Mouse (Mus musculus) layer of hippocampus, adult 9-10 months (tissue): ENCODE measurements at regions not wholly inside any gene's neighbourhood (a gene's known extent, or its start where the extent isn't known, plus 50 kb on each side); places are given as distances from the start of the nearest gene placed in this dataset.

ENCODE experiments used
- DNase-seq: peaks from one replicate; pipeline ENCODE4 v3.0.0; 2022; ENCODE audit warnings: low spot score

- no peak for DNase-seq
These were observed 108.8 kb upstream of the Ctbp2 start for GRCm38 (mm10) chr7:133232889-133233441.

- no peak for DNase-seq
These were observed 106.7 kb upstream of the Ctbp2 start for GRCm38 (mm10) chr7:133230806-133231205.

- DNase-seq: no peak
These were observed 99.9 kb upstream of the Ctbp2 start for GRCm38 (mm10) chr7:133223948-133224652.

GRCm38 (mm10) chr7:133212328-133212727 is 88.2 kb upstream of the Ctbp2 start:
- no peak for DNase-seq

DNA sequence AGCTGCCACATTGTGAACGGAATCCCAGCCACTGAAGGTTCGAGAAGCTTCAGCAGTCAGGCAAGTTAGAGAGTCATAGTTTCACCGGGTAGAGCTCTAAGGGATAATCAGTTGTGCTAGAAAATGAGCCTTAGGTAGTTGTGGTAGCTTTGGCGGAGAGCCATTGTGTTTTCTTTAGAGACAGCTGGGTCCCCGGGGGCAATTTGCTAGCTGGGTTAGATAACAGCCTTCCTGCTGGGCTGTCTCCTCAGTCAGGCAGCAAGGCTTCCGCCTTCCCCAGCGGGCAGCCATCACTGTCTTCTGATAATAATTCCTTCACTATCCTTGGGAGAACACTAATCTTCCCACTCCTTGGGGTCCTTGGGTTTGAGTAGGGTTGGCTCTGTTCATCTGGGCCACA is 81.5 kb upstream of the Ctbp2 start:
- DNase-seq: no peak

GRCm38 (mm10) chr7:133204485-133204884 is 80.3 kb upstream of the Ctbp2 start:
- no peak for DNase-seq

- no peak for DNase-seq
These were observed 79.8 kb upstream of the Ctbp2 start for GRCm38 (mm10) chr7:133203933-133204332.

DNA sequence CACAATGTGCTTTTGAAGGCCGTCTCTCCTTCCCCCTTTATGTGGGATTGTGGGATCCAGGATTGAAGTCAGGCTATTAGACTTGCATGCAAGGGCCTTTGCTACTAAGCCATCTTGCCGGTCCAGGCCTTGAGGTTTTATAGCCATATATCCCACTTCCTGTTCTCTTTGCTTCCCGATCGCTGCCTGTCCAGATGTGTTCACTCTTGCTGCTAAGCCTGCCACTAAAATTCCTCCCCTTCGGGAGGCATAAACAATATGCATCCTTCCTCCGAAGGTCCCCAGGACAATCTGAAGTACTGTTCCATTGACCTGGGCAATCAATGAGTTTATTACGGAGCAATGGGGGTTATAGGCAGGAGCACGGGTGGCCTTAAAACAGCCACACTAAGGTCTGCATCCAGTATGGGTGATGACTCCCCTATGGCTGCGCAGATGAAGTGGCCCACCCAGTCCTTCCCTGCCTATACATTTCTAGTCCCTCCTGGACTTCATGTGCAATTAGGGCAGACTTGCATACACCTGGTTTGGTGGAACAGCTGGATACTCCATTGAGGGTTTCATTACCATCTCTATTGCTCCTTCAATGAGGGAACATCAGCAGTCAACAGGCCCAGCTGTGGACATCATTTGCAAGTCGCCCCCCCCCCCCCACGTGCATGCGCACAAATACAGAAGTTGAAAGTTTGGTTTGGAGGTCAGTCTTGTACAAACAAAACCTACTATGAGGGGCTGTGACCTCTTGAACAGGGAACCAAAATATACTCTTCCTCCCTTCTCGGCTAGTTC is 78.1 kb upstream of the Ctbp2 start:
- no peak for DNase-seq

DNA sequence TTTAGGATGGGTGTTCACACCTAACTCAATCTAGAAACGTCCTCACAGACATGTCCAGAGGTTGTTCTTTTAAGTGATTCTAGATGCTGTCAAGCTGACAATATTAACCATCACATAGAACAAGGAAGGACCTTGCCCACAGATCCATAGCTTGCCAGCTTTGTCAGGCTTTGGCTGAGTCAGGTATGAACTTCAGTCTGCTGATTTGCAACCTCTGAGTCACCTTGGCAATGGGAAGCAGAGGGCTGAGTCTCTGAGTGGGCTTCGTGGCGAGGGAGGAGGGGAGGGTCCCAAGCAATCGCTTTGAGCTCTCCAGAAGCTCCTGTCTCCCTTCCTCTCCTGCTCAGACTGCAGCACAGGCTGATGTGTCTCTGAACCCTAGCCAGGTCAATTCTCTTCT is 74.9 kb upstream of the Ctbp2 start:
- no peak for DNase-seq

DNA sequence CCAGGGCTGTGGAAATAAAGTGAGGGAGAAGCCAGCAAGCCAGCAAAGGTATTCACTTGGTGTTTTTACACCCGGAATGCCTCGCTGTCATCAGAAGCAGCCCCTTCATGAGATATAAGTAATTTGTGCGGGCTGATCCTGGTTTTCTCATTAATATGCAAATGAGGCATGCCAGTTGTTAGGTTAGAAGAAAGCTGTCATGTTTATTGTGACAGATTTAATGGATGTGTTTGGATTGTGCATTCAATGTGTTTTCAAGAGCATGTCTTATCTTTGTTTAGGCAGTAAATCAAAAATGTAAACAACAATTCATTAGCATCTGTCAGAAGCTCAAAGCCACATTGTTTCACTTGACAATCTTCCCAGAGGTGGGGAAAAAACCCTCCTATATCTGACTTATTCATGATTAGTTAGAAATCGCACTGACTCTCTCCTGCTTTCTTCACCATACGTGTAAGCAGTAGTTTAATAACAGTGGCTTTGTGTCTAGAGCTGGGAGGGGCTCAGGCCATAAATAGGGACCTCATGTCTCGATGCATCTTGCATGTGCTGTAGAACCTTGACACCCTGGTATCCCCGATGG is 65.8 kb upstream of the Ctbp2 start:
- DNase-seq: no peak

- no peak for DNase-seq
These were observed 61.9 kb upstream of the Ctbp2 start for GRCm38 (mm10) chr7:133185931-133186601.

GRCm38 (mm10) chr7:133184905-133185594 is 60.9 kb upstream of the Ctbp2 start:
- no peak for DNase-seq

- DNase-seq: no peak
These were observed 57.2 kb upstream of the Ctbp2 start for GRCm38 (mm10) chr7:133181388-133181787.

- DNase-seq: no peak
These were observed 53.0 kb upstream of the Ctbp2 start for GRCm38 (mm10) chr7:133177179-133177575.

DNA sequence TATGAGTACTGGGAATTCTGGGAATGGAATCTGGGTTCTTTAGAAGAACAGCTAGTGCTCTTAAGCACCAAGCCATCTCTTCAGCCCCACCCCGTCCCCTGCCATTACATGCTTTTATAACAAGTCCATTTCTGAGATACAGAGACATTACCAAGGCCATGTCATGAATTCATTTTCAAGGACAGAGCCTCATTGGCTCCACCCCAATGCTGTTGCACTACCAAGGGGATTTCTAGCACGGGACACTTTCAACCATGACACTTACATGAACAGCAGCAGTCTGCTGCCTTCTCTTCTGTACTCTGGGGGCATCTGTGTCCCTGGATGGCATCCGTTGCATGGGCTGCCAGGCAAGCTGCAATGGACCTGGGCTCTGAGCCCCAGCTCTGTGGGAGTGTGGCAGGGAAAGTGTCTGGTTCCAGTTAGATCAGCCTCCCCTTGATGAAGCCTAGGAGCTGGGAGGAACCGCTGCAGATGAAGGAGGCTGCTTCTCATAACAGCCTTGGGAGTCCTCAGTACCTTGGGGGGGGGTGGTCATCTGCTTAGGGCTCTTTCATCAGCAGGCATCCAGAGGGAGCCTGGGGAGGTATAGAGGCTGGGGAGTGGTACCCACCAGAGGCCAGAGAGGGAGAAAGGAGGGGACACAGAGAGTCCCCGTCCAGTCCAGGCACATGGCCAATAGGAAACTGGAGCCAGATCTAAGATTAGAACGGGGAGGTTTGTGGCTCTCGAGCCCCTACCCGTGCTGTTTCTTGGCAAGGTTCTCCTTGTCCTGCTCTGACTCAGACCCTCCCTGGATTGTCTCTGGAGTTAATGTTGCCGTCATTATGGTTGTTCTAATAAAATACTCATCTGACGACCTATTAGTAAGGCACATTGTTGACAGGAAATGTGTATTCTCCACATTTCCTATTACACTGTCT is 52.4 kb upstream of the Ctbp2 start:
- no peak for DNase-seq
